Mouse (Mus musculus) liver, embryonic 12.5 days (tissue): ENCODE measurements around the gene Mccc1. TPM values are rescaled to one million over a fixed set of nuclear protein-coding genes. Genes with fewer than 3 reads are reported as not detected.

Source experiments
- ATAC-seq: fragments of 200-750 bp; cut with Nextera tagmentation; 2 replicates; pipeline ENCODE4 v1.8.0; 2017; ENCODE audit warnings: moderate number of reproducible peaks, mild to moderate bottlenecking, moderate library complexity
- H3K27ac ChIP-seq: fragments of 300-500 bp; sonication (generic); 2 replicates; pipeline ENCODE4 v1.5.1; 2016; ENCODE audit warnings: mild to moderate bottlenecking
- H3K27me3 ChIP-seq: fragments of 300-500 bp; sonication (generic); replicated peaks from 2 replicates; pipeline ENCODE4 v1.6.1; 2016; ENCODE audit warnings: mild to moderate bottlenecking, moderate library complexity
- H3K36me3 ChIP-seq: fragments of 300-500 bp; sonication (generic); 2 replicates; pipeline ENCODE4 v1.6.1; 2016; ENCODE audit warnings: mild to moderate bottlenecking, moderate library complexity
- H3K4me1 ChIP-seq: fragments of 300-500 bp; sonication (generic); 2 replicates; pipeline ENCODE4 v1.6.1; 2016
- H3K4me2 ChIP-seq: fragments of 300-500 bp; sonication (generic); 2 replicates; pipeline ENCODE4 v1.6.1; 2016; ENCODE audit warnings: mild to moderate bottlenecking, moderate library complexity
- H3K4me3 ChIP-seq: fragments of 300-500 bp; sonication (generic); 2 replicates; pipeline ENCODE4 v1.5.1; 2016; ENCODE audit warnings: mild to moderate bottlenecking, moderate library complexity
- H3K9ac ChIP-seq: fragments of 300-500 bp; sonication (generic); 2 replicates; pipeline ENCODE4 v1.6.1; 2016; ENCODE audit warnings: mild to moderate bottlenecking, moderate library complexity
- H3K9me3 ChIP-seq: fragments of 300-500 bp; sonication (generic); replicated peaks from 2 replicates; pipeline ENCODE4 v1.6.1; 2016; ENCODE audit warnings: mild to moderate bottlenecking, moderate library complexity
- WGBS: fragments of 180-500 bp; shearing (Covaris S2); methylation state at CpG from one replicate; pipeline ENCODE4 v1.1.7; 2016; ENCODE audit not compliant: insufficient replicate concordance; 5-methylcytosine and 5-hydroxymethylcytosine counted together
- polyA plus RNA-seq: library from polyadenylated mRNA; unstranded; fragments of >200 nt; fragmentation: Nextera tagmentation; extraction: Ambion mirVana; gene quantifications from 2 replicates; pipeline ENCODE4 v1.2.1, GENCODE M21; 2016

Mccc1 gene
- polyA plus RNA-seq, result 15.3 and 18.2 TPM in 2 replicates

GRCm38 (mm10) chr3:36000275-36001239 is at the start of gene Mccc1:
Mccc1 (minus strand) TSS chr3:36000678.
- H3K4me1 ChIP-seq, result peaks cover 11% of the 10 kb centered on the region
- ATAC-seq, result peak; percentile 98
- peak within 1 kb of the TSS; percentile 75 for H3K27ac ChIP-seq
- peak within 1 kb of the TSS; percentile 78 for H3K4me3 ChIP-seq
- WGBS, result 4% methylated on average over 39 of the region's 39 CpGs
- H3K4me2 ChIP-seq, result peak within 1 kb of the TSS; percentile 87
- peak within 1 kb of the TSS; percentile 74 for H3K9ac ChIP-seq
- H3K9me3 ChIP-seq, result no peaks in the 10 kb centered on the region
- H3K27me3 ChIP-seq, result no peaks in the 10 kb centered on the region
- no peaks in the 10 kb centered on the region for H3K36me3 ChIP-seq

- Histone ChIP-seq H3K4me3 (no peak overlapping the region), H3K27ac (no peak overlapping the region), H3K9ac (no peak overlapping the region), H3K4me2 (no peak overlapping the region), H3K27me3 (0 out of 2 replicates have a peak, but pooled peaks cover 1% of the 10 kb centered on the region), H3K9me3 (no peaks in the 10 kb centered on the region), H3K4me1 (no peaks in the 10 kb centered on the region), H3K36me3 (no peaks in the 10 kb centered on the region)
- 56% methylated on average over 1 of the region's 1 CpGs for WGBS
- ATAC-seq, result no peak
Measured at GRCm38 (mm10) chr3:36049106-36049505, 48.6 kb upstream of the Mccc1 start.

DNA sequence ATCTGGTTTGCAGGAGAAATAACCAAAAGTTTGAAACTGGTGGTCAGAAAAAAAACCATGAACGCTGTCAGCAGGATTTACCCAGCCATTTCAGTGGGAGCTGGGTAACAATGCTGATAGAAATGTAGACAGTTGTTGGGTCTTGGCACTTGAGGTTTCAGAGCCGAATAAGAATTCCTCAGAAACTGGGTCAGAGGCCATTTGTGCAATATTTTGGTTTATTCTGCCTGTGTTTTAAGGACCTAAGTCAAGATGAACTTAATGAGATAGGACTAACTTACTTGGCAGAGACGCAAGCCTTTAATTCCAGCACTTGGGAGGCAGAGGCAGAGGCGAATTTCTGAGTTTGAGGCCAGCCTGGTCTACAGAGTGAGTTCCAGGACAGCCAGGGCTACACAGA is 44.6 kb upstream of the Mccc1 start:
- H3K4me2 ChIP-seq, result no peak overlapping the region
- 57% methylated on average over 4 of the region's 4 CpGs for WGBS
- H3K4me1 ChIP-seq, result no peaks in the 10 kb centered on the region
- no peak overlapping the region for H3K4me3 ChIP-seq
- H3K27me3 ChIP-seq, result 0 out of 2 replicates have a peak, but pooled peaks cover 8% of the 10 kb centered on the region
- H3K9ac ChIP-seq, result no peak overlapping the region
- H3K9me3 ChIP-seq, result no peaks in the 10 kb centered on the region
- ATAC-seq, result no peak
- H3K27ac ChIP-seq, result no peak overlapping the region
- no peaks in the 10 kb centered on the region for H3K36me3 ChIP-seq

- H3K27me3 ChIP-seq, result 0 out of 2 replicates have a peak, but pooled peaks cover 8% of the 10 kb centered on the region
- no peak overlapping the region for H3K27ac ChIP-seq
- H3K36me3 ChIP-seq, result no peaks in the 10 kb centered on the region
- no peak overlapping the region for H3K4me3 ChIP-seq
- no peaks in the 10 kb centered on the region for H3K9me3 ChIP-seq
- ATAC-seq, result no peak
- H3K4me1 ChIP-seq, result no peaks in the 10 kb centered on the region
- H3K9ac ChIP-seq, result no peak overlapping the region
- H3K4me2 ChIP-seq, result no peak overlapping the region
Measured at GRCm38 (mm10) chr3:36044520-36044919, 44.0 kb upstream of the Mccc1 start.

DNA sequence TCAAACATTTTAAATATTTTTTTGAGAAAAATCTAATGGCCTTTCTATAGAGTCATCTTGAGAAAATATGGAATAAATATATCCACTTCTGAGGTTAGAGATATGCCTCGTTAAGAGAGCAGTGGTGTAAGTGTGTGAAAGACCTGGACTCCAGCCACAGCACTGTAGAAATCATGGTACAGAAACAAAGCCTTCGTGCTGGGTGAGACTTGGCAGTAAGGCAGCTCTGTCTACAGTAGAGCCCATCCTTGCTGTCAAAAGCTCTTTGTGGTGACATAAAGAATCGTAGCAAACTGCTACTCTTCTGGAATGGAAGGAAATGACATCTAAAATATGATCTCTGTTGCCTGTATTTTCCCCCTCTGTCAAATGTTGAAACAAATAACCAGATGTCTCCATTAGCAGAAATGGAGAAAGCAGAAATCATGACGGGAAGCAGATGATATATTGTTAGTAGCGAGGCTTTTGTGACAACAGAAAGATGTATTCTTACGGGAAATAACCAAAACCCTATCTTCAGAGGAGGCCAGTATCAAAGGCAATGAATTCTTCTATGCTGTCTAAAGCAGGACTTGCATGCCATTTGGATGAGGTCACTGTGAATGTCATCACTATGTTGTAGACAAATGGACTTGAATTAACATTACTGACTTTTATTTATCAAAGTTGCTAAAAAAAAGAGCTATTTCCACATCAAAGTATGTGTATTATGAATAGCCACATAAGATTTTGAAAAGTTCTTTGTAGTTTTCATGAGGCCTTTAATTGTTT is 31.4 kb upstream of the Mccc1 start:
- H3K9ac ChIP-seq, result no peak overlapping the region
- H3K4me1 ChIP-seq, result no peaks in the 10 kb centered on the region
- 58% methylated on average over 6 of the region's 6 CpGs for WGBS
- H3K27me3 ChIP-seq, result 0 out of 2 replicates have a peak, but pooled peaks cover 3% of the 10 kb centered on the region
- no peak overlapping the region for H3K27ac ChIP-seq
- H3K4me2 ChIP-seq, result no peak overlapping the region
- no peak overlapping the region for H3K4me3 ChIP-seq
- H3K36me3 ChIP-seq, result no peaks in the 10 kb centered on the region
- no peak for ATAC-seq
- no peaks in the 10 kb centered on the region for H3K9me3 ChIP-seq

- Histone ChIP-seq H3K36me3 (no peaks in the 10 kb centered on the region), H3K9ac (no peak overlapping the region), H3K9me3 (no peaks in the 10 kb centered on the region), H3K4me2 (no peak overlapping the region), H3K4me3 (no peak overlapping the region), H3K4me1 (no peaks in the 10 kb centered on the region), H3K27ac (no peak overlapping the region), H3K27me3 (0 out of 2 replicates have a peak, but pooled peaks cover 3% of the 10 kb centered on the region)
- no peak for ATAC-seq
- WGBS, result 53% methylated on average over 4 of the region's 4 CpGs
Measured at GRCm38 (mm10) chr3:36029993-36030392, 29.5 kb upstream of the Mccc1 start.

GRCm38 (mm10) chr3:36025732-36026131 is 25.3 kb upstream of the Mccc1 start:
- Histone ChIP-seq H3K4me3 (no peak overlapping the region), H3K9ac (no peak overlapping the region), H3K9me3 (no peaks in the 10 kb centered on the region), H3K4me2 (no peak overlapping the region), H3K27ac (no peak overlapping the region), H3K36me3 (no peaks in the 10 kb centered on the region), H3K4me1 (no peaks in the 10 kb centered on the region), H3K27me3 (no peaks in the 10 kb centered on the region)
- WGBS, result 74% methylated on average over 6 of the region's 6 CpGs
- ATAC-seq, result no peak

- H3K36me3 ChIP-seq, result no peaks in the 10 kb centered on the region
- H3K27me3 ChIP-seq, result no peaks in the 10 kb centered on the region
- 64% methylated on average over 3 of the region's 3 CpGs for WGBS
- no peak overlapping the region for H3K27ac ChIP-seq
- no peaks in the 10 kb centered on the region for H3K4me1 ChIP-seq
- H3K4me3 ChIP-seq, result no peak overlapping the region
- no peak overlapping the region for H3K4me2 ChIP-seq
- H3K9me3 ChIP-seq, result no peaks in the 10 kb centered on the region
- no peak for ATAC-seq
- no peak overlapping the region for H3K9ac ChIP-seq
Measured at GRCm38 (mm10) chr3:36011239-36011638, 10.8 kb upstream of the Mccc1 start.

GRCm38 (mm10) chr3:36008411-36009154 is 8.1 kb upstream of the Mccc1 start:
- WGBS, result 63% methylated on average over 4 of the region's 4 CpGs
- no peaks in the 10 kb centered on the region for H3K9me3 ChIP-seq
- H3K4me1 ChIP-seq, result no peaks in the 10 kb centered on the region
- H3K36me3 ChIP-seq, result no peaks in the 10 kb centered on the region
- H3K4me3 ChIP-seq, result no peak overlapping the region
- no peak overlapping the region for H3K27ac ChIP-seq
- H3K4me2 ChIP-seq, result no peak overlapping the region
- no peaks in the 10 kb centered on the region for H3K27me3 ChIP-seq
- ATAC-seq, result no peak
- no peak overlapping the region for H3K9ac ChIP-seq

- 76% methylated on average over 4 of the region's 4 CpGs for WGBS
- Histone ChIP-seq H3K27me3 (no peaks in the 10 kb centered on the region), H3K9me3 (no peaks in the 10 kb centered on the region), H3K4me2 (no peak overlapping the region), H3K36me3 (no peaks in the 10 kb centered on the region), H3K9ac (no peak overlapping the region), H3K4me1 (peaks cover 11% of the 10 kb centered on the region), H3K27ac (no peak overlapping the region), H3K4me3 (no peak overlapping the region)
- ATAC-seq, result no peak
Measured at GRCm38 (mm10) chr3:36004028-36004895, 3.8 kb upstream of the Mccc1 start.
